Mouse (Mus musculus) erythroblast, embryonic 14.5 days (primary cell): ENCODE results near the gene Ralb.

Experiments
- GATA1 ChIP-seq: IDR thresholded peaks from 2 replicates; pipeline ENCODE4 v1.6.1; 2012; ENCODE audit warnings: low read length, inconsistent platforms, mixed read lengths
- TAL1 ChIP-seq: IDR thresholded peaks from 3 replicates; pipeline ENCODE4 v1.6.1; 2012; ENCODE audit warnings: low read length, inconsistent platforms, mixed read lengths

- TF ChIP-seq GATA1 = no peak
- TF ChIP-seq TAL1 = no peak
These were observed 26.3 kb upstream of the Ralb start for GRCm38 (mm10) chr1:119530941-119531340.
